Mouse (Mus musculus) adrenal gland, postnatal 36 days (tissue): Measurements from ENCODE around the gene Gm20521. TPM values are rescaled to one million over a fixed set of nuclear protein-coding genes. Genes with fewer than 3 reads are reported as not detected.
"Not testable (repeated sequence)": the region's sequence is repeated elsewhere in the genome, so short reads cannot be mapped to it uniquely, and the experiment has no call there.

ENCODE experiments used
- DNase-seq, 2 experiments: peaks; one replicate each; pipeline ENCODE4 v3.0.0; 2021; ENCODE audit warnings: mixed read lengths in 1 of 2
- total RNA-seq, 2 experiments: library from RNA; stranded (reverse); gene quantifications; 2 replicates each; pipeline ENCODE4 v1.2.3; 2021

Gene Gm20521
- total RNA-seq, 2 experiments from 2014 or later = 2.0 TPM; not detected in 1

GRCm38 (mm10) chr14:54936831-54937160, 53.6 kb downstream of the Gm20521 start:
- DNase-seq = no peak

DNA sequence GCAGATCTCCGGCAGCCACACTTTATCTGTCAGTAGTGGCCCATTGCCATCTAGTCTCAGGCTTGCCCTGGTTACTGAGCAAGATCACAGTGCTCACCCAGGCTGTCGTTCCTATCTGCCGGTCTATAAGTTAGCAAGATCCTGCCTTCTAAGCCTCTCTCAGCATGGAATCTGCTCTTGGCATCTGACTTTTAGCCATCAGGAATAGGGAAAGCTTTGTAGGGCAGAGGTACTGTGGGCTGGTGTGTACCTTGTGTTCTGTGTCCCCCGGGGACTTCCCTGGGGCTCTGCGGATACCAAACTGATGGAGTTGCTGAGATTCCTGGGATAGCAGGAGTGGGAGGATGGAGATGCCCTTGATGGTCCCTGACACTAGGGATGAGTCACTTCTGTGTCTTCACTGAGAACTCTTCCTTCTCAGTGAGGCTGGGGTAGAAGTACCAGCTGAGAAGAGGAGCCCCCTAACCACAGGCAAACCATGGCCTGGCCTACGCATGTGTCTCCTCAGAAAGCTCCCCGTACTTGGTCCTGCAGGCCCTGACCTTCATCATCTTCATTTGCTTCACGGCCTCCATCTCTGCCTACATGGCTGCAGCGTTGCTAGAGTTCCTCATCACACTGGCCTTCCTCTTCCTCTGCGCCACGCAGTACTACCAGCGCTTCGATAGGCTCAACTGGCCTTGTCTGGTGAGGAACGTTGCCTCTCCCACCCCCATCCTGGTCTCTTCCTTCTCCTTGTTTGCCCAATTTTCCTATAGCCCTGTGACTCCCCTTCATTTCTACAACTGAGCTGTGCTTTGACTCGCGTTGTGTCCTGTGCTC, 54.3 kb downstream of the Gm20521 start:
- DNase-seq = no peak

GRCm38 (mm10) chr14:54938431-54939219, 55.4 kb downstream of the Gm20521 start:
- no peak for DNase-seq

- DNase-seq = peak; percentile 69 to 82
These were observed 56.4 kb downstream of the Gm20521 start for GRCm38 (mm10) chr14:54939434-54940175.

DNA sequence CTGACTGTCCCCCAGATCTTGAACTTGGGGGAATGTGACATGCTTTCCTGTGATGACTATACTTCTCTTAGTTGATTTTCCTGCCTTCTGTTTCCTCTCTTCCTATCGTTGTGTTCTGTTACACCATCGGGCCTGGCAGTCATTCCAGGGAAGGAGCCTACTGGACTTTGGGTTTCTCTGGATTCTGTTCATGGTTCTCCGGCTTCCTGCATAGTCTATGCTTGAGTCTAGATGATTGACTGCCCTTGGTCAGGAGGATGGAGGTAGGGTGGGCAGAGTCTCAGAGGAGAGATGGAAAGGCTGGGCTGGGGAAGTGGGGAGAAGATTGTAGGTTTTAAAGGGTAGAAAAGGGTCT, 56.9 kb downstream of the Gm20521 start:
- no peak for DNase-seq

DNA sequence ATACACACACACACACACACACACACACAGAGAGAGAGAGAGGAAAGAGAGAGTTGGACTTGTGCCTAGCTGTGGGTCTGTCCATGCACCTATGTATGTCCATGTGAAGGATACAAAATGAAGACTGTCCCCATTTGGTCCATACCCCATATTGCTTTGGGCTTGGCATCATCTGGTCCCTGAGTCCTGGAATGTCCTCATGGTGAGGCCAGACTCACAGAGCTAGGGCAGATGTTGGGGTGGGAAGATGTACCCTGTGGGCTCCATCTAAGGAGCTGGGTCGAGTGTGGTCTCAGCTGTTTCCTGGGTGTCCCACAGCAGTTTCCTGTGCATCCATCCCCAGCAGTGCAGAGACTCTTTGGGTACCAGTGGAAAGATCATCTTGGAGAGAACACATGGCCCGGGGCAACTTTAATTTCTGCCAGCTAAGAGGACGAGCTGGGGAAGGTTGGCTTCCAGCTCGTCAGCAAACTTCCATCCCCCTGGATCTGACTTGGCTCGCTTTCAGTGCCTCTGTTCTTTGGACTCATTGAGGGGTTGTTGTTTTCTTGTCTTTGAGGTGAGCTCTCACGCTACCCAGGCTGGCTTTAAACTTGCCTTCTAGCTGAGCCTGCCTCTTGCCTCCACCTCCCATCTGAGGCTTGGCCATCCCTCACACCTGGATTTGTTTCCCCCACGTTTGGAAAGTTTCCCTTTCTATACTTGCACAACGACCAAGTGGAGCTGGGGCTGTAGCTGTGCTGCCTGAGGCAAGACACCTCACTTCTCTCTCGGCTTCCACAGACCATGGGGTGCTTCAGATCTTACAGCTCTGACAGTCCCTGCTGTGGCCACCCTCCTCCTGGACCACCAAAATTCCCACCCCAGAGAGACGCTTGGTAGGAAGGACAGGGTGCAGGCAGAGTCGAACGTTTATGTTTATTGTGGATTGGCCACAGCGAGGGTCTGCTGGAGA, 58.1 kb downstream of the Gm20521 start:
- no peak for DNase-seq

DNA sequence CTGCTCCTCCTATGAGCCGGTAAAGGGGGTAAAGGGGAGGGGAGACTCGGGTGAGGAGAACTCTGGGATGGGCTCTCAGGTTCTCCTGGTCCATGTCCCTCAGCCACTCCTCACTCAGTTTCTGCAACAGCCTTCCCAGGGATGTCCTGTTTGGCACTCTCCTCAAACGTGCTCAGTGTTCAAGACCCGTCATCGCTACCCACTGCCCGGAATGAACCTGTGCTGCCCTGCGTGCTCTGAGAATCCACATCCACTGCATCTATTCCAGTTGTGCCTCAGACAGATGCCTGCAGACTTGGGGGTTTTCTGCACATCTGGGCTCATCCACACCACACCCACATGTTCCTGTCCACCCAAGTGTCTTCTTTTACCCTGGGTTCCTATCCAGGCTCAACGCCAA, 59.2 kb downstream of the Gm20521 start:
- no peak for DNase-seq

GRCm38 (mm10) chr14:54943971-54944370, 60.7 kb downstream of the Gm20521 start:
- no peak for DNase-seq

DNA sequence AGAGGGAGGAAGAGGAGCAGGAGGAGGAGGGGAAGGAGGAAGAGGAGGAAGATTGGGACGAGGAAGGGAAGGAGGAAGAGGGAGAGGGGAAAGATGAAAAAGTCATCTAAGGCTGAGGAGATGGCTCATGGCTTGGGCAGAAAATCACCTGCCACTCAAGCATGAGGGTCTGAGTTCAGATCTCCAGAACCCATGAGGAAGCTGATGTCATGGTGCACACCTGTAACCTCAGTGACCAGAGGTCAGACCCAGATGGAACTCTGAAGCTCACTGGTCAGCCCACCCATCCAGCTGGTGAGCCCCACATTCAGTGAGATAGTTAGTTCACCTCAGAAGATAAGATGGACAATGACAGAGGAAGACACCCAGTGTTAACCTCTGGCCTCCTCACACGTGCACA, 61.7 kb downstream of the Gm20521 start:
- no peak for DNase-seq

- DNase-seq = no peak
These were observed 62.9 kb downstream of the Gm20521 start for GRCm38 (mm10) chr14:54945975-54946704.

- DNase-seq = not testable (repeated sequence)
These were observed 63.8 kb downstream of the Gm20521 start for GRCm38 (mm10) chr14:54947008-54947407.

Other genes starting within 250 kb of the Gm20521 start
- gene Gm17606, start 242.5 kb upstream of the Gm20521 start, total RNA-seq = not detected
- 1 to 10 TPM in 1 of 2 experiments, under 1 TPM in 1; 0.95 to 1.4 TPM for gene Cdh24, start 242.1 kb upstream of the Gm20521 start, total RNA-seq
- 10 to 100 TPM; 40.6 to 42.1 TPM for gene 1700123O20Rik, start 197.2 kb upstream of the Gm20521 start, total RNA-seq
- gene Acin1, start 196.5 kb upstream of the Gm20521 start, total RNA-seq = 100 to 1,000 TPM; 140 to 178 TPM
- under 1 TPM in 1 of 2 experiments, not detected in 1; 0.23 TPM for gene Gm29776, start 184.6 kb upstream of the Gm20521 start, total RNA-seq
- not detected for gene Cebpe, start 171.3 kb upstream of the Gm20521 start, total RNA-seq
- 10 to 100 TPM; 28.1 to 56.8 TPM for gene Slc7a8, start 101.5 kb upstream of the Gm20521 start, total RNA-seq
- gene Rnf212b, start 69.3 kb upstream of the Gm20521 start, total RNA-seq = under 1 TPM; 0.43 to 0.56 TPM
- 10 to 100 TPM; 12.2 to 16.5 TPM for gene Homez, start 12.5 kb upstream of the Gm20521 start, total RNA-seq
- 10 to 100 TPM; 17.8 to 19.2 TPM for gene Ppp1r3e, start 5.9 kb upstream of the Gm20521 start, total RNA-seq
- gene Bcl2l2, start 64 bp upstream of the Gm20521 start, total RNA-seq = 10 to 100 TPM; 54.3 to 57.2 TPM
- gene Pabpn1, start 9.1 kb downstream of the Gm20521 start, total RNA-seq = 100 to 1,000 TPM; 167 to 173 TPM
- gene Slc22a17, start 29.7 kb downstream of the Gm20521 start, total RNA-seq = 10 to 100 TPM; 28.0 to 37.6 TPM
- 1 to 10 TPM; 2.5 to 3.0 TPM for gene Efs, start 42.7 kb downstream of the Gm20521 start, total RNA-seq
- gene Il25, start 49.3 kb downstream of the Gm20521 start, total RNA-seq = not detected
- gene Cmtm5, start 52.8 kb downstream of the Gm20521 start, total RNA-seq = under 1 TPM; 0.46 to 0.83 TPM
- not detected for gene Myh6, start 83.5 kb downstream of the Gm20521 start, total RNA-seq
- gene Gm17428, start 93.5 kb downstream of the Gm20521 start, total RNA-seq = not detected
- gene Myh7, start 111.2 kb downstream of the Gm20521 start, total RNA-seq = under 1 TPM in 1 of 2 experiments, not detected in 1; 0.49 TPM
- 10 to 100 TPM; 34.6 to 44.8 TPM for gene Ngdn, start 132.0 kb downstream of the Gm20521 start, total RNA-seq
- gene Zfhx2, start 208.9 kb downstream of the Gm20521 start, total RNA-seq = 1 to 10 TPM; 4.9 to 8.8 TPM
- gene Thtpa, start 211.3 kb downstream of the Gm20521 start, total RNA-seq = 10 to 100 TPM; 12.9 to 18.6 TPM
- gene Ap1g2, start 223.2 kb downstream of the Gm20521 start, total RNA-seq = 10 to 100 TPM; 23.5 to 27.2 TPM
- 1 to 10 TPM; 2.2 to 2.3 TPM for gene Jph4, start 233.5 kb downstream of the Gm20521 start, total RNA-seq